Mouse (Mus musculus): ENCODE data around the gene Arid3b.

DNA sequence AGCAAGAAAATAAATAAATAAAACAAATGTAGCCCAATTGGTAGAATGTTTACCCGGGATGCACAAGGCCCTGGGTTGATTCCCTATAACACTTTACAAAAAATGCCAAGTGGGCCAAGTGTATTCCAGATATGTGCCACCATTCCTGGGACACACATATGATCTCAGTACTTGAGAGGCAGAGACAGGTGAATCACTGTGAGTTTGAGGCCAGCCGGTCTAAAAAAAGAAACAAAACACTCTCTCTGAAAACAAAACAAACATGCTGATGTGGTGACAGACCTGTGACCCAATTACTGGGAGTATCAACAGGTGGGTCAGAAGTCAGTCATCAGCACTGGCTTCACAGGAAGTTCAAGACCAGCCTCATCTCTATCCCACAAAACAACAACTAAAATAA is 19.9 kb upstream of the Arid3b start:
- TF ChIP-seq USF2 (conservative IDR thresholded peaks at IDR 0.05; ENCODE audit: low read depth, low read length): no peak
- no peak for TF ChIP-seq SIN3A (IDR thresholded peaks at IDR 0.05; ENCODE audit: low read length)
- TF ChIP-seq MAZ (IDR thresholded peaks at IDR 0.05; ENCODE audit: low read depth, low read length): no peak
- no peak for TF ChIP-seq CTCF (conservative IDR thresholded peaks at IDR 0.05 in 1 of 2, IDR thresholded peaks at IDR 0.05 in 1 of 2; ENCODE audit: low read depth in 2 of 2, low read length in 2 of 2)
